Mouse (Mus musculus): ENCODE measurements at regions not wholly inside any gene's neighbourhood (a gene's known extent, or its start where the extent isn't known, plus 50 kb on each side); places are given as distances from the start of the nearest gene placed in this dataset.

DNA sequence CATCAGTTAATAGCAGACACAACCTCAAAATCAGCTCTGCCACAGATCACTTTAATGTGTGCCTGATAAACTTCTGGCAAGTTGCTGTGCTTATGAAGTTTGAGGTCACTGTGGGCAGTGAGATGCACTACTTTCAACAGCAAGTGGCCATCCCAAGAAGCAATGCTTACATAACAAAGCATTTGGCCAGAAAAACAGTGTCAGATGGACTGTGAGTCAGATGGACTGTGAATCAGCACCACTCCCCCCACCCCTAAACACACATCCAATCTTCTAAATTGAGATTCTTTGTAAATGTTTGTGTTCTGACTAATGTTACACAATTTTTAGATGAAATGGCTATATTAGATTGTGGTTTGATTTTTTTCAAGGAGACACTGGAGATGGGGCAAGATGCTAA, 550.7 kb downstream of the Nxph1 start:
- no peak for TF ChIP-seq CTCF (IDR thresholded peaks at IDR 0.05; ENCODE audit: low read depth)
- Histone ChIP-seq H3K27me3 (ENCODE audit: insufficient read depth, low read length) (no peaks in the 10 kb centered on the region), H3K9me3 (ENCODE audit: low read length) (no peaks in the 10 kb centered on the region), H3K36me3 (ENCODE audit: insufficient read depth, low read length) (no peaks in the 10 kb centered on the region), H3K4me2 (ENCODE audit: low read depth, low read length) (no peak overlapping the region), H3K27ac (no peak overlapping the region), H3K4me3 (ENCODE audit: low read length) (no peak overlapping the region), H3K9ac (replicated peaks; ENCODE audit: low read length) (no peak overlapping the region), H3K4me1 (ENCODE audit: insufficient read depth, low read length) (no peaks in the 10 kb centered on the region)
- no peak for DNase-seq (ENCODE audit: low spot score)
- no peak for ATAC-seq

DNA sequence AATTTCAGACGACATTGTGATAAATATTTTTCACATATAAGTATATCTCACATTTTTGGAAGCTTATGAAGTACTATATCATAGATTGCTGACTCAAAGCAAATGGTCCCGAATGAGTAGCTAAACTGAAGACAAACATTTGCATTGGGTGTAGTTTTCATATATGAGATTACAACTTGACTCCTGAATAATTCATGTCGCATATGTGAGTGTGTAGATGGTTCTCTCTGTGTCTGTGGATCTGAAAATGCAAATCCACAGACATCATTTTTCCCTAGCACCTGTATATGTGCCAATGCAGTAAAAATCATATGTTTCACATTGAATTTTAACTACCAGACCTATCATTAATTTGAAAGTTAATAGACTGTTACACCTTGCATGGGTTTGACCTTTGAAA, 586.2 kb downstream of the Nxph1 start:
- no peak for TF ChIP-seq CTCF (IDR thresholded peaks at IDR 0.05; ENCODE audit: low read depth)
- H3K9ac ChIP-seq (replicated peaks; ENCODE audit: low read length): no peak overlapping the region
- no peaks in the 10 kb centered on the region for H3K36me3 ChIP-seq (ENCODE audit: insufficient read depth, low read length)
- no peak overlapping the region for H3K4me3 ChIP-seq (ENCODE audit: low read length)
- no peak overlapping the region for H3K4me2 ChIP-seq (ENCODE audit: low read depth, low read length)
- no peaks in the 10 kb centered on the region for H3K9me3 ChIP-seq (ENCODE audit: low read length)
- H3K27me3 ChIP-seq (ENCODE audit: insufficient read depth, low read length): no peaks in the 10 kb centered on the region
- ATAC-seq: no peak
- H3K4me1 ChIP-seq (ENCODE audit: insufficient read depth, low read length): no peaks in the 10 kb centered on the region
- WGBS: 68% methylated on average over 3 of the region's 3 CpGs
- no peak overlapping the region for H3K27ac ChIP-seq
- DNase-seq (ENCODE audit: low spot score): no peak

DNA sequence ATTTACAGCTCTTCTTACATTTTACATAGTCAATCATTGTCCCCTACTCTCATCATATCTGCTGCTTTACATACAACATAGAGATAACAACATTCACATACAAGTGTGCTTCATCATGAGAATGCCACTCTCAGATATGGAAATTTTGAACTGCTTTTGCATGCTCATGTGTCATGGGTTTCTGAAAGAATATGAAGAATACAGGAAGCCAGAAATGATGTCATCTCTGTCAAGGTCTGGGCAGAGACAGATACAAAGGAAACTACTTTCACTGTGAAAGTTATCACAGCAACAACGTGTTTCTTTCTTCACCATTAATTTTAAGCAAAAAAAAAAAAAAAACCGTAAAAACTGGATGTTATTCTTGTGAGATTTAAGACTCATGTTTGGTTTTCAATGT, 590.5 kb downstream of the Nxph1 start:
- no peak overlapping the region for H3K4me3 ChIP-seq (ENCODE audit: low read length)
- WGBS: 81% methylated on average over 2 of the region's 2 CpGs
- no peak overlapping the region for H3K9ac ChIP-seq (replicated peaks; ENCODE audit: low read length)
- no peaks in the 10 kb centered on the region for H3K27me3 ChIP-seq (ENCODE audit: insufficient read depth, low read length)
- ATAC-seq: no peak
- TF ChIP-seq CTCF (IDR thresholded peaks at IDR 0.05; ENCODE audit: low read depth): no peak
- H3K36me3 ChIP-seq (ENCODE audit: insufficient read depth, low read length): no peaks in the 10 kb centered on the region
- H3K4me2 ChIP-seq (ENCODE audit: low read depth, low read length): no peak overlapping the region
- no peaks in the 10 kb centered on the region for H3K9me3 ChIP-seq (ENCODE audit: low read length)
- no peak overlapping the region for H3K27ac ChIP-seq
- DNase-seq (ENCODE audit: low spot score): no peak
- no peaks in the 10 kb centered on the region for H3K4me1 ChIP-seq (ENCODE audit: insufficient read depth, low read length)

DNA sequence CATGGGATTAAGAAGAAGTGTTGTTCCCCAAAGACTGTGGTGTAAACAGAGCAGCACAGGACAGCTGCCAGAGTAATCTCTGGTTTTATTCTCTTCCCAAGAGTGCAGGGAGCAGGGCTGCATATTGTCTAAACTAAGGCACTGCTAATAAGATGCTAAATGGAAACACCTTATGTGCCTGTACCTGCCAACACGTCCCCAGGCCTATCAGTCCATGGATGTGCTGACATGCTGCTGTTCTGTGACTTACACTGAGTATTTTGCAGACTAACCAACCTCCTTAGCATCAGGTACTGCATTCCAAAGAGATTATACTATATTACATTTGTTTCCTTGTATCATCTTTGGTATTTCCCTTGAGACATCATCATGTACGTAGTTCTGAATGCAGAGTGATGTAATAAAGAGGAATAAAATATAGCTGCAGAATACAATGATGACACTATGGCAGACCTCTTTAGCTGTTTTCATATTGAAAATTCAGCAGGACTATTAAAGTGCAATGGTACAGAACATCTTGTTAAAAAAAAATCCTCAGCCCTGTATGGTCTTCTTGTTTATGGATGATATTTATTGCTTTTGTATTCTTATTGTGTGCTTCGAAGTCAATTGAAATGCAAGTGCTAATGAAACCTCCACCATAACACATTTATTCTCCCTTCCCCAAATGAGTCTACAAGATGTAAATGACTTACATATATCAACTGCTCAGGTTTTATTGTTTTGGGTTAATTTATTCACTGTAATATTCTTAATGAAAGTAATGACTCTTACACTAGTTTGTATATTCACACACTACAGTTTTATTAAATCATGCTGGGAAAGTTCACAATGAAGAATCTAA, 602.1 kb downstream of the Nxph1 start:
- no peak for DNase-seq (ENCODE audit: low spot score)
- no peak overlapping the region for H3K27ac ChIP-seq
- H3K4me3 ChIP-seq (ENCODE audit: low read length): no peak overlapping the region
- no peak for TF ChIP-seq CTCF (IDR thresholded peaks at IDR 0.05; ENCODE audit: low read depth)
- H3K9ac ChIP-seq (replicated peaks; ENCODE audit: low read length): no peak overlapping the region
- 64% methylated on average over 3 of the region's 3 CpGs for WGBS
- no peaks in the 10 kb centered on the region for H3K36me3 ChIP-seq (ENCODE audit: insufficient read depth, low read length)
- no peaks in the 10 kb centered on the region for H3K9me3 ChIP-seq (ENCODE audit: low read length)
- ATAC-seq: no peak
- no peak overlapping the region for H3K4me2 ChIP-seq (ENCODE audit: low read depth, low read length)
- no peaks in the 10 kb centered on the region for H3K27me3 ChIP-seq (ENCODE audit: insufficient read depth, low read length)
- H3K4me1 ChIP-seq (ENCODE audit: insufficient read depth, low read length): no peaks in the 10 kb centered on the region

DNA sequence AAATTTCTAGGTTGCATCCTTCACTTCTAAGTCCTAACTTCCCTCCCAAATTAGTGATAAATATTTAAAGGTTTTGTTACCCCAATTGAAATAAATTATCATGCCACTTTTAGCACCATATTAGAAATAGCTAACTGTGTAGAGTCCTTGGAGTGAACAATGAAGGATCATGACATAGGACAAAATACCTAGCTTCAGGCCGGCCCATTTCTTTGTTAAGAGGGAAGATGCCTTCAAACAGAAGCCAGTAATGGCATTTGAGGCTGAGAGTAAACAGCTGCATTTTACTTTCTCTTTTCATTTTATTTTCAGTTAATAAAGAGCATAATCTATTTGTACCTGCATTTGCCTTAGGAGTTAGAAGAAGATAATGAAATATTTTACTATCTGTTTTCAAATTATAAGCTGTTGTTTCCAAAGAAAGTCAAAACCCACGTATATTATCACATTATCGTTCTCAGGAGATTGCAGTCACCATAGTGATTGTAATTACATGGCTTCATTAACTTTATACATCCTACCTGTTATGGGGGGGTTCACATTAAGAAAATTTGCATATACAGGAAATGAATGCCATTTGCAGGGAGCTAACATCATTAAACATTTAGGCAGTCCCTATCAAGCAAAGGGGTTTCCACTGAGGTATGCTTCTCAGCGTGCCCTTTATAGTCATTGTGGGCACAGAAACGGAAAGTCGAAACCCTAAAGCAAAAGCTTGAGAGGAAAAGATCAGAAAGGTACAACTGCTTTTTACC, 615.2 kb downstream of the Nxph1 start:
- no peak overlapping the region for H3K4me2 ChIP-seq (ENCODE audit: low read depth, low read length)
- ATAC-seq: no peak
- H3K27ac ChIP-seq: no peak overlapping the region
- no peak overlapping the region for H3K4me3 ChIP-seq (ENCODE audit: low read length)
- H3K36me3 ChIP-seq (ENCODE audit: insufficient read depth, low read length): no peaks in the 10 kb centered on the region
- no peaks in the 10 kb centered on the region for H3K27me3 ChIP-seq (ENCODE audit: insufficient read depth, low read length)
- no peak for DNase-seq (ENCODE audit: low spot score)
- no peak for TF ChIP-seq CTCF (IDR thresholded peaks at IDR 0.05; ENCODE audit: low read depth)
- no peak overlapping the region for H3K9ac ChIP-seq (replicated peaks; ENCODE audit: low read length)
- 76% methylated on average over 6 of the region's 6 CpGs for WGBS
- H3K9me3 ChIP-seq (ENCODE audit: low read length): no peaks in the 10 kb centered on the region
- no peaks in the 10 kb centered on the region for H3K4me1 ChIP-seq (ENCODE audit: insufficient read depth, low read length)

DNA sequence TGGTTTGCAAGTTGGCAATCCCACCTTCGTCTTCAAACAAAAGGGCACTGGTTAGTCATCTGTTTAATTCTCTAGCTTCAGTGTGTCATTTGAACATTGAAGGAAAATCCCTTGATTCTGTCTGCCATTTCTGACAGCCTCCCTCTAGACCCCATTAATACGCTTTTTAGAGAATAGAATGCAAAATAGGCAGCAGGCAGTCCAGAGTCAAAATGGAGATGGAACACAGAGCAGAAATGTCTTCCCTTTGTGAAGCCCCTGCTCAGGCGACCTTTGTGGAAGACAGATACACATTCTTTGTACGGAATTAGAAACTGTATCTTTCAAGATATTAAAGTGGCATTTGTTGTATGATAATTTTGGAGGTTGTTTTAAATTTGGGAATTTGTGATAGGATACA, 623.6 kb downstream of the Nxph1 start:
- H3K9ac ChIP-seq (replicated peaks; ENCODE audit: low read length): no peak overlapping the region
- H3K27me3 ChIP-seq (ENCODE audit: insufficient read depth, low read length): no peaks in the 10 kb centered on the region
- TF ChIP-seq CTCF (IDR thresholded peaks at IDR 0.05; ENCODE audit: low read depth): no peak
- H3K36me3 ChIP-seq (ENCODE audit: insufficient read depth, low read length): no peaks in the 10 kb centered on the region
- ATAC-seq: no peak
- no peaks in the 10 kb centered on the region for H3K4me1 ChIP-seq (ENCODE audit: insufficient read depth, low read length)
- 44% methylated on average over 4 of the region's 4 CpGs for WGBS
- no peak overlapping the region for H3K27ac ChIP-seq
- no peak for DNase-seq (ENCODE audit: low spot score)
- no peak overlapping the region for H3K4me3 ChIP-seq (ENCODE audit: low read length)
- no peaks in the 10 kb centered on the region for H3K9me3 ChIP-seq (ENCODE audit: low read length)
- H3K4me2 ChIP-seq (ENCODE audit: low read depth, low read length): no peak overlapping the region

DNA sequence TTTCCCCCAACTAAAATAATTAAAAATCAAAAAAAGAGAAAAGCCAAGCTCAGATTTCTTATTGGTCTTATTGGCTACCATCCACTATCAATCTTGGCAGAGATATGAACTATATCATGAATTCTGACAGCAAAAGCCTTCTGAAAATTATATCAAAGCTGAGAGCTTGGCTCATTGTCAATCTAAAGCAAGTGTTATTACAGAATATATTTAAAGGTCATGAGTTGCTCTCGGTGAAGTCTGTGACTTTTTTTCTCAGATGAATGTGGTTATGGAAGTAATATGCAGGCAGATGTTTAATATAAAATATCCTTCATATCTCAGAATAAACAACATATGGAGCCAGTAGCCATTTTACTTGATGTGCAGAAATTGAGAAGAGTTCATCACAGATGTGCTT, 645.2 kb downstream of the Nxph1 start:
- H3K27ac ChIP-seq: no peak overlapping the region
- ATAC-seq: no peak
- no peaks in the 10 kb centered on the region for H3K27me3 ChIP-seq (ENCODE audit: insufficient read depth, low read length)
- no peaks in the 10 kb centered on the region for H3K36me3 ChIP-seq (ENCODE audit: insufficient read depth, low read length)
- DNase-seq (ENCODE audit: low spot score): no peak
- no peak overlapping the region for H3K4me3 ChIP-seq (ENCODE audit: low read length)
- H3K9me3 ChIP-seq (ENCODE audit: low read length): no peaks in the 10 kb centered on the region
- no peaks in the 10 kb centered on the region for H3K4me1 ChIP-seq (ENCODE audit: insufficient read depth, low read length)
- H3K9ac ChIP-seq (replicated peaks; ENCODE audit: low read length): no peak overlapping the region
- H3K4me2 ChIP-seq (ENCODE audit: low read depth, low read length): no peak overlapping the region
- 60% methylated on average over 1 of the region's 1 CpGs for WGBS
- TF ChIP-seq CTCF (IDR thresholded peaks at IDR 0.05; ENCODE audit: low read depth): no peak
